Mouse (Mus musculus) stomach, embryonic 14.5 days (tissue): Measurements from ENCODE around the gene Hdac9. TPM values are rescaled to one million over a fixed set of nuclear protein-coding genes. Genes with fewer than 3 reads are reported as not detected.

ENCODE experiments used
- ATAC-seq: fragments of 200-750 bp; cut with Nextera tagmentation; 2 replicates; pipeline ENCODE4 v1.8.0; 2017; ENCODE audit warnings: low read depth, moderate TSS enrichment; ENCODE audit not compliant: insufficient number of reproducible peaks, insufficient read depth, low FRiP score
- H3K27ac ChIP-seq: fragments of 300-500 bp; sonication (generic); 2 replicates; pipeline ENCODE4 v1.5.1; 2014; ENCODE audit warnings: mild to moderate bottlenecking, low read length, moderate library complexity, mixed read lengths
- H3K27me3 ChIP-seq: fragments of 300-500 bp; sonication (generic); 2 replicates; pipeline ENCODE4 v1.6.1; 2014; ENCODE audit warnings: low read length, control low read depth, mixed read lengths; ENCODE audit not compliant: control insufficient read depth, insufficient read depth
- H3K36me3 ChIP-seq: fragments of 300-500 bp; sonication (generic); 2 replicates; pipeline ENCODE4 v1.6.1; 2014; ENCODE audit warnings: mild to moderate bottlenecking, control low read depth, low read length, moderate library complexity, mixed read lengths; ENCODE audit not compliant: control insufficient read depth, insufficient read depth
- H3K4me1 ChIP-seq: fragments of 300-500 bp; sonication (generic); 2 replicates; pipeline ENCODE4 v1.6.1; 2014; ENCODE audit warnings: low read length, control low read depth, mixed read lengths; ENCODE audit not compliant: control insufficient read depth, insufficient read depth
- H3K4me2 ChIP-seq: fragments of 300-500 bp; sonication (generic); replicated peaks from 2 replicates; pipeline ENCODE4 v1.6.1; 2014; ENCODE audit warnings: low read depth, low read length, control low read depth
- H3K4me3 ChIP-seq: fragments of 300-500 bp; sonication (generic); 2 replicates; pipeline ENCODE4 v1.5.1; 2014; ENCODE audit warnings: low read depth, low read length, control low read depth
- H3K9ac ChIP-seq: fragments of 300-500 bp; sonication (generic); replicated peaks from 2 replicates; pipeline ENCODE4 v1.6.1; 2014; ENCODE audit warnings: low read depth, mild to moderate bottlenecking, control low read depth, low read length, moderate library complexity, mixed read lengths
- H3K9me3 ChIP-seq: fragments of 300-500 bp; sonication (generic); 2 replicates; pipeline ENCODE4 v1.6.1; 2016; ENCODE audit warnings: low read depth, low read length, control low read depth; ENCODE audit not compliant: control insufficient read depth
- WGBS: fragments of 180-500 bp; shearing (Covaris S2); extraction: QIAGEN DNeasy Blood & Tissue Kit; methylation state at CpG from one replicate; pipeline ENCODE4 v1.1.7; 2014; 5-methylcytosine and 5-hydroxymethylcytosine counted together
- polyA plus RNA-seq: library from polyadenylated mRNA; unstranded; fragments of >200 nt; fragmentation: Nextera tagmentation; extraction: Ambion mirVana; gene quantifications from 2 replicates; pipeline ENCODE4 v1.2.1, GENCODE M21; 2014

The Hdac9 gene
- polyA plus RNA-seq, 1 experiment from 2014 or later: 6.9 TPM

- H3K9ac ChIP-seq: no peak overlapping the region
- no peak for ATAC-seq
- no peaks in the 10 kb centered on the region for H3K27me3 ChIP-seq
- no peaks in the 10 kb centered on the region for H3K4me1 ChIP-seq
- H3K4me2 ChIP-seq: no peak overlapping the region
- H3K36me3 ChIP-seq: no peaks in the 10 kb centered on the region
- H3K9me3 ChIP-seq: no peaks in the 10 kb centered on the region
- H3K27ac ChIP-seq: no peak overlapping the region
- no peak overlapping the region for H3K4me3 ChIP-seq
These were observed 362.1 kb downstream of the Hdac9 start for GRCm38 (mm10) chr12:34554803-34555202.

GRCm38 (mm10) chr12:34550268-34550667, 366.6 kb downstream of the Hdac9 start:
- Histone ChIP-seq H3K36me3 (no peaks in the 10 kb centered on the region), H3K4me1 (no peaks in the 10 kb centered on the region), H3K27ac (no peak overlapping the region), H3K9ac (no peak overlapping the region), H3K9me3 (no peaks in the 10 kb centered on the region), H3K27me3 (no peaks in the 10 kb centered on the region), H3K4me2 (no peak overlapping the region), H3K4me3 (no peak overlapping the region)
- ATAC-seq: no peak
- 67% methylated on average over 9 of the region's 9 CpGs for WGBS

GRCm38 (mm10) chr12:34529165-34529545, 387.7 kb downstream of the Hdac9 start:
- peak overlapping the region; percentile 45 for H3K27ac ChIP-seq
- 0 out of 2 replicates have a peak overlapping the region, but pooled peaks have one; percentile 39 for H3K4me2 ChIP-seq
- no peak overlapping the region for H3K4me3 ChIP-seq

GRCm38 (mm10) chr12:34528201-34529164, 388.4 kb downstream of the Hdac9 start:
- H3K27ac ChIP-seq: peak overlapping the region; percentile 45
- H3K4me3 ChIP-seq: peak overlapping the region; percentile 9; the same call in 1 of the 2 replicates
- H3K9ac ChIP-seq: no peak overlapping the region
- no peaks in the 10 kb centered on the region for H3K27me3 ChIP-seq
- H3K4me1 ChIP-seq: peaks cover 11% of the 10 kb centered on the region
- H3K9me3 ChIP-seq: no peaks in the 10 kb centered on the region
- peak; percentile 75; the same call in 1 of the 2 replicates for ATAC-seq
- peak overlapping the region; percentile 39 for H3K4me2 ChIP-seq
- 10% methylated on average over 11 of the region's 11 CpGs for WGBS
- H3K36me3 ChIP-seq: no peaks in the 10 kb centered on the region

More at GRCm38 (mm10) chr12:34529165-34529545, 387.7 kb downstream of the Hdac9 start:
- no peaks in the 10 kb centered on the region for H3K9me3 ChIP-seq
- WGBS: 35% methylated on average over 3 of the region's 3 CpGs
- no peak for ATAC-seq
- H3K4me1 ChIP-seq: peaks cover 11% of the 10 kb centered on the region
- no peaks in the 10 kb centered on the region for H3K27me3 ChIP-seq
- no peak overlapping the region for H3K9ac ChIP-seq
- H3K36me3 ChIP-seq: no peaks in the 10 kb centered on the region

- Histone ChIP-seq H3K36me3 (no peaks in the 10 kb centered on the region), H3K9ac (no peak overlapping the region), H3K27me3 (no peaks in the 10 kb centered on the region), H3K9me3 (no peaks in the 10 kb centered on the region), H3K27ac (no peak overlapping the region), H3K4me2 (peak overlapping the region; percentile 39), H3K4me3 (peak overlapping the region; percentile 9; the same call in 1 of the 2 replicates), H3K4me1 (peaks cover 11% of the 10 kb centered on the region)
- 24% methylated on average over 4 of the region's 4 CpGs for WGBS
- no peak for ATAC-seq
These were observed 389.1 kb downstream of the Hdac9 start for GRCm38 (mm10) chr12:34527761-34528160.

- no peaks in the 10 kb centered on the region for H3K36me3 ChIP-seq
- no peak overlapping the region for H3K9ac ChIP-seq
- no peak overlapping the region for H3K4me2 ChIP-seq
- no peaks in the 10 kb centered on the region for H3K27me3 ChIP-seq
- H3K4me3 ChIP-seq: no peak overlapping the region
- H3K27ac ChIP-seq: no peak overlapping the region
- ATAC-seq: no peak
- no peaks in the 10 kb centered on the region for H3K4me1 ChIP-seq
- WGBS: 61% methylated on average over 2 of the region's 2 CpGs
- no peaks in the 10 kb centered on the region for H3K9me3 ChIP-seq
These were observed 395.4 kb downstream of the Hdac9 start for GRCm38 (mm10) chr12:34521468-34521867.

GRCm38 (mm10) chr12:34516769-34517562, 399.9 kb downstream of the Hdac9 start:
- H3K36me3 ChIP-seq: no peaks in the 10 kb centered on the region
- H3K9me3 ChIP-seq: no peaks in the 10 kb centered on the region
- H3K4me2 ChIP-seq: no peak overlapping the region
- no peaks in the 10 kb centered on the region for H3K27me3 ChIP-seq
- H3K4me1 ChIP-seq: no peaks in the 10 kb centered on the region
- no peak overlapping the region for H3K27ac ChIP-seq
- WGBS: 62% methylated on average over 6 of the region's 6 CpGs
- ATAC-seq: no peak
- H3K9ac ChIP-seq: no peak overlapping the region
- no peak overlapping the region for H3K4me3 ChIP-seq

GRCm38 (mm10) chr12:34506345-34506744, 410.6 kb downstream of the Hdac9 start:
- Histone ChIP-seq H3K4me1 (no peaks in the 10 kb centered on the region), H3K36me3 (no peaks in the 10 kb centered on the region), H3K9me3 (no peaks in the 10 kb centered on the region), H3K4me3 (no peak overlapping the region), H3K27ac (no peak overlapping the region), H3K27me3 (no peaks in the 10 kb centered on the region), H3K4me2 (no peak overlapping the region), H3K9ac (no peak overlapping the region)
- ATAC-seq: no peak
- WGBS: 95% methylated on average over 1 of the region's 1 CpGs
